Mouse (Mus musculus) forelimb bud, embryonic 11.5 days (tissue): ENCODE measurements around the gene Lrp5.

ENCODE experiments used
- DNase-seq: peaks from one replicate; pipeline ENCODE4 v3.0.0-alpha.2; 2012; ENCODE audit warnings: low read depth, low spot score

The Lrp5 gene

GRCm38 (mm10) chr19:3556169-3556827, 130.1 kb downstream of the Lrp5 start:
- no peak for DNase-seq

- no peak for DNase-seq
Measured at GRCm38 (mm10) chr19:3554785-3555184, 131.6 kb downstream of the Lrp5 start.

- DNase-seq, result no peak
Measured at GRCm38 (mm10) chr19:3551573-3552159, 134.7 kb downstream of the Lrp5 start.

- no peak for DNase-seq
Measured at GRCm38 (mm10) chr19:3550101-3550500, 136.3 kb downstream of the Lrp5 start.

GRCm38 (mm10) chr19:3549263-3549662, 137.1 kb downstream of the Lrp5 start:
- no peak for DNase-seq

- DNase-seq, result no peak
Measured at GRCm38 (mm10) chr19:3548311-3548710, 138.1 kb downstream of the Lrp5 start.

- no peak for DNase-seq
Measured at GRCm38 (mm10) chr19:3544995-3545394, 141.4 kb downstream of the Lrp5 start.

GRCm38 (mm10) chr19:3542591-3542990, 143.8 kb downstream of the Lrp5 start:
- DNase-seq, result no peak

GRCm38 (mm10) chr19:3540997-3541396, 145.4 kb downstream of the Lrp5 start:
- DNase-seq, result no peak

- no peak for DNase-seq
Measured at GRCm38 (mm10) chr19:3540254-3540653, 146.1 kb downstream of the Lrp5 start.

GRCm38 (mm10) chr19:3539456-3539855, 146.9 kb downstream of the Lrp5 start:
- no peak for DNase-seq

GRCm38 (mm10) chr19:3537658-3538057, 148.7 kb downstream of the Lrp5 start:
- DNase-seq, result no peak

- DNase-seq, result no peak
Measured at GRCm38 (mm10) chr19:3534945-3535344, 151.4 kb downstream of the Lrp5 start.
